Mouse (Mus musculus) heart, postnatal 0 days (tissue): ENCODE data around the gene Galnt14. TPM values are rescaled to one million over a fixed set of nuclear protein-coding genes. Genes with fewer than 3 reads are reported as not detected.

ENCODE experiments used
- ATAC-seq: fragments of 200-750 bp; cut with Nextera tagmentation; 2 replicates; pipeline ENCODE4 v1.8.0; 2017; ENCODE audit warnings: low read depth, moderate number of reproducible peaks, moderate library complexity; ENCODE audit not compliant: insufficient read depth
- DNase-seq: peaks from one replicate; pipeline ENCODE4 v3.0.0-alpha.2; 2016; ENCODE audit warnings: low spot score
- H3K27ac ChIP-seq: fragments of 300-500 bp; sonication (generic); 2 replicates; pipeline ENCODE4 v1.5.1; 2014; ENCODE audit warnings: low read depth, mild to moderate bottlenecking
- H3K27me3 ChIP-seq: fragments of 300-500 bp; sonication (generic); 2 replicates; pipeline ENCODE4 v1.6.1; 2014; ENCODE audit warnings: low read length, mixed read lengths; ENCODE audit not compliant: control insufficient read depth, insufficient read depth
- H3K36me3 ChIP-seq: fragments of 300-500 bp; sonication (generic); replicated peaks from 2 replicates; pipeline ENCODE4 v1.6.1; 2014; ENCODE audit warnings: low read length, mixed read lengths; ENCODE audit not compliant: control insufficient read depth, insufficient read depth
- H3K4me1 ChIP-seq: fragments of 300-500 bp; sonication (generic); 2 replicates; pipeline ENCODE4 v1.6.1; 2014; ENCODE audit warnings: antibody characterized with exemption; ENCODE audit not compliant: control insufficient read depth, insufficient read depth
- H3K4me2 ChIP-seq: fragments of 300-500 bp; sonication (generic); 2 replicates; pipeline ENCODE4 v1.6.1; 2014; ENCODE audit warnings: low read depth, mild to moderate bottlenecking, low read length, moderate library complexity
- H3K4me3 ChIP-seq: fragments of 300-500 bp; sonication (generic); 2 replicates; pipeline ENCODE4 v1.5.1; 2014; ENCODE audit warnings: low read depth, low read length
- H3K9ac ChIP-seq: fragments of 300-500 bp; sonication (generic); replicated peaks from 2 replicates; pipeline ENCODE4 v1.6.1; 2014; ENCODE audit warnings: low read depth, low read length, mixed read lengths
- H3K9me3 ChIP-seq: fragments of 300-500 bp; sonication (generic); replicated peaks from 2 replicates; pipeline ENCODE4 v1.6.1; 2016; ENCODE audit warnings: low read length; ENCODE audit not compliant: control insufficient read depth
- CTCF ChIP-seq: IDR thresholded peaks from 2 replicates; pipeline ENCODE4 v1.5.1; 2016; ENCODE audit warnings: antibody characterized with exemption, control low read depth, low read depth
- EP300 ChIP-seq: IDR thresholded peaks from 2 replicates; pipeline ENCODE4 v1.6.1; 2016; ENCODE audit warnings: antibody characterized with exemption, low read depth
- WGBS: fragments of 180-500 bp; shearing (Covaris S2); extraction: QIAGEN DNeasy Blood & Tissue Kit; methylation state at CpG from one replicate; pipeline ENCODE4 v1.1.7; 2014; 5-methylcytosine and 5-hydroxymethylcytosine counted together
- polyA plus RNA-seq: library from polyadenylated mRNA; unstranded; fragments of >200 nt; fragmentation: Nextera tagmentation; extraction: Ambion mirVana; gene quantifications from 2 replicates; pipeline ENCODE4 v1.2.1, GENCODE M21; 2015
- total RNA-seq: library from RNA; depleted of rRNA; stranded (reverse); fragments of >200 nt; gene quantifications from 2 replicates; pipeline ENCODE4 v1.2.3, GENCODE M21; 2014; ENCODE audit warnings: low replicate concordance

Galnt14 gene
- total and polyA plus RNA-seq, 2 experiments from 2014 or later, result 0.14 TPM; not detected in 1

DNA sequence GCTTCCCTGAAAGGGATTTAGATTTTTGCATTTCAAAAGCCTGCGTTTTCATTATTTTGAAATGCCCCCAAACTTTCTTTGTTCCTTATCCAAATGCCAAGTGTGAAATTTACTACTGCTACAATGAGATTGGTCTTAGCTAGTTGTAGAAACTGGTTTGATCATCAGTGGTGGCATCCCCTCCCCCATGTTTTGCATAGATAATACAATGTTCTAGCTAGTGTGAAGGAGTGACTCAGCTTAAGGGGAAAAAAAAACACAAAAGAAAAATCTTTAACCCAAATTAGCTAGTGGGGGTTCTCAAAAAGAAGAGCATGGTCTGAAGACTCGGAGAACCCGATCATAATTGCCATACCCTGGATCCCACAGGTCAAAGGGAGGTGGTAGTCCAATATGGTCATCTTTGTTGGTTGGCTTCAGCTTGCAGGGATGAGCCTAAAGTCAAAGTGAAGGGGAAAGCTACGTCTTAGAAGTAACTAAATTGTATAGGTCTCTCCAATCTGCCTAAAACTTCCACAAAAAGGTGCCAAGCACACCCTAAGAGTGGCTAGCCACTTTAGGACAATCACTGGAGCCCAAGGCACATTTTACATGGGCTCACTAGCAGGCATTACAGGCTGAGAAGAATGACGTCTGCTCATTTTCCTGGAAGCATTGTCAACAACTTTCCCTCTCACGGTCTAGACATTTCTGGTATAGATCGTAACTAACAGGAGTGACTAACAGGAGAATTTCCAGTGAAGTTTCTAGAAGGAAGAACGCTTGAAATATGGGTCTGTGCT, 4.4 kb upstream of the Galnt14 start:
- Histone ChIP-seq H3K4me3 (no peak overlapping the region), H3K9me3 (no peaks in the 10 kb centered on the region), H3K27me3 (peaks cover 40% of the 10 kb centered on the region), H3K4me2 (no peak overlapping the region), H3K4me1 (peaks cover 2% of the 10 kb centered on the region; the same call in 1 of the 2 replicates), H3K36me3 (no peaks in the 10 kb centered on the region), H3K27ac (no peak overlapping the region), H3K9ac (no peak overlapping the region)
- ATAC-seq (no peak), DNase-seq (no peak)
- no peak for TF ChIP-seq CTCF
- 70% methylated on average over 8 of the region's 8 CpGs for WGBS

DNA sequence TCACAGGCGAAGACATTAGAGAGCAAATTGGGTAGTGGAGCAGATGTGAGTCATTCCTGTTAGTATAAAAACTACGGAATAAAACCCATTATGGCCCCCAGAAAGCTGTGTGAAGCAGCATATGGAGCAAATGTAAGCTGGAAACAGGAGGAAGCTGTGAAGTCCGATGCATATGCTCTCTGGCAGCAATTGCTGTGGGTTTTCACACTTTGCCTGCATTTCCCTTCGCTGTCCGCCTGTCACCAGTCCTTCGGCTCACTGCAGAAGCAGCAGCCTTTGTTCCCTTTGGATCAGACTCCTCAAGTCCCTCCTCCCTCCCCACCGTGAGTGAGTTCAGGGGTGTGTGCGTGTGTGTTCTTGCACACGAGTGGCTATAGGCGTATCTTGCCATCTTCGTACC, 3.1 kb upstream of the Galnt14 start:
- Histone ChIP-seq H3K27ac (no peak overlapping the region), H3K36me3 (no peaks in the 10 kb centered on the region), H3K4me2 (no peak overlapping the region), H3K9ac (no peak overlapping the region), H3K4me1 (peaks cover 9% of the 10 kb centered on the region; the same call in 1 of the 2 replicates), H3K4me3 (no peak overlapping the region), H3K27me3 (peaks cover 53% of the 10 kb centered on the region), H3K9me3 (no peaks in the 10 kb centered on the region)
- TF ChIP-seq EP300 (no peak), CTCF (no peak)
- ATAC-seq, result no peak
- 44% methylated on average over 11 of the region's 11 CpGs for WGBS
- DNase-seq, result no peak

DNA sequence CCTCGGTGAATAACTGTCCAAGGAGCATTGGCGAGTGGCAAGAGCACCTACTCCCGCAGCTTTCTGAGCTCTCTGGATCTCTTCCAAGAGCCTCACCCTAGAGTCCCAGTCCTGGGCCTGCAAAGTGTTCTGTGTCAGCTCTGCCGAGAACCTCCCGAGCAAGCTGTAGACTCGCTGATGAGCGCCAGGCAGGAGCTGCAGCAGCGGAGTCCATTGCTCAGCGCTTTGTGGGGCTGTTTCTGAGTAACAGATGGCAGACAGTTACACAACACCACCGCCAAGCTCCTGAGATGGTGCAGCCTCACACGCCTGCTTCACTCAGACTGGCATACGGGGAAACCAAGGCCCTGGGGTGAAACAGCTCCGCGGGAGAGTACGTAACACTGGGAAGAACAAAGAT, 1.7 kb upstream of the Galnt14 start:
- ATAC-seq (no peak), DNase-seq (no peak)
- peaks cover 9% of the 10 kb centered on the region; the same call in 1 of the 2 replicates for H3K4me1 ChIP-seq
- no peak overlapping the region for H3K4me3 ChIP-seq
- no peak overlapping the region for H3K4me2 ChIP-seq
- H3K36me3 ChIP-seq, result no peaks in the 10 kb centered on the region
- no peak for TF ChIP-seq EP300
- no peak for TF ChIP-seq CTCF
- peaks cover 58% of the 10 kb centered on the region for H3K27me3 ChIP-seq
- H3K27ac ChIP-seq, result no peak overlapping the region
- H3K9ac ChIP-seq, result no peak overlapping the region
- WGBS, result 70% methylated on average over 15 of the region's 15 CpGs
- H3K9me3 ChIP-seq, result no peaks in the 10 kb centered on the region

DNA sequence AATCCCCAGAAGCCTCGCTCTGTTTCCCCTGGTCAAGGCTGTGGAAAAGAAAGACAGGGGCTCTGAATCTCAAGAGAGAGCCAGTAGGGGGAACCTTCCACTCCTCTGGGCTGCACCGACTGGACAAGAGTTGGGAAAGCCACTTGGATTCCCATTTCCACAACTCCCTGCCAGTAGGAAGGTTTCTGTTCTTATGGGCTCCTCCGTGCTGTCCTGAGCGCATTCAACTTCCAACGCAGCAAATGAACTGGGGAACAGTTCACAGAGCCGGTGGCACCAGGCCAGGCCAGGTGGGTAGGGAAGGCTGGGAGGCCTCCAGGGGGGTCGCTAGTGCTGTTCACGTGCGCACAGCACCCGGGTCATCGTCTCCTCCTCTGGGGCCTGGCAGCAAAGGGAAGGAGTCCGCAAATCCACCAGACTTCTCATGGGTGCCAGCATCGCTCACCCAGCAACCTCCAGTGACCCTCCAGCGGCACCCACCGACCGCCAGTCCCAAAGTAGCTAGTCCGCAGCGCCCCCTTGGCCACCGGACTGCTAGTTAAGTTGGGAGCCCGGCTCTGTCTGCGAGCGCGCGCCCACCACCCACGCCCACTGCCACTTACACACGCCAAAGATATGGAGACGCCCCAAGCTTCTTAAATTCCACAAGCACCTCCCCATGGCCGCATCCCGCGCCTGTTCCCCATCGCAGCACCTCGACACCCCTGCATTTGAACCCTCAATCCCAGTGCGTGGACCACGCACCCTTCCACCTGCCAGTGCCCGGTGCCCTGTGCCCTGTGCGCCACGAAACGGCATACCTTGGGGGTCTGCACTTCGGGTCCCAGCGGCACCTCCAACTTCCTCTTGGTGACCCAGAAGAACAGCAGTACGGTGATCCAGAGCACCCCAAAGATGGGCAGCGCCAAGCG, 867 bp downstream of the Galnt14 start:
- H3K27me3 ChIP-seq, result peaks cover 58% of the 10 kb centered on the region
- ATAC-seq, result 0 out of 2 replicates have a peak, but pooled peaks have one; percentile 14
- H3K9ac ChIP-seq, result no peak overlapping the region

DNA sequence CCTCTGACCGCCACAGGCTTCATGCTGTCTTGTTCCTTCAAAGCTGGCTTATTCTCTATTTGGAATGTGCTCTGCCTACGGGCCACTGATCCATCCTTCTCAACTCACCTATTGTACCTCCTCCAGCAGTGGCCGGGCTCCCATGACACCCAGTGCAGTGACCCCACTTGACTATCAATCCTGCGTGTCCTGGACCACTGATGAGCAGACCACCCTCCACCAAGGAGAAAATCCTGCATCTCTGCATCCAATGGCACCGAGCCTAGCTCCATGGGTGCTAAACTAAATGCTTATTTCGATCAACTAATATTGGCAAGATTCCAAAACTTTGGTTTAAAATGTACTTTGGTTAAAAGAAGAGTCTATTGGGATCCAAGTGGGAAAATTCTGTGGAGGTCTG, 1.8 kb downstream of the Galnt14 start:
- H3K27me3 ChIP-seq, result peaks cover 55% of the 10 kb centered on the region
- no peak overlapping the region for H3K27ac ChIP-seq
- no peaks in the 10 kb centered on the region for H3K36me3 ChIP-seq
- H3K9me3 ChIP-seq, result no peaks in the 10 kb centered on the region
- ATAC-seq (no peak), DNase-seq (no peak)
- H3K9ac ChIP-seq, result no peak overlapping the region
- no peak overlapping the region for H3K4me2 ChIP-seq
- no peak for TF ChIP-seq EP300
- TF ChIP-seq CTCF, result no peak
- 87% methylated on average over 6 of the region's 6 CpGs for WGBS
- peaks cover 9% of the 10 kb centered on the region; the same call in 1 of the 2 replicates for H3K4me1 ChIP-seq
- no peak overlapping the region for H3K4me3 ChIP-seq

More for the DNA sequence above, 867 bp downstream of the Galnt14 start:
- H3K4me3 ChIP-seq, result peak overlapping the region; percentile 59
- H3K27ac ChIP-seq, result no peak overlapping the region
- 3% methylated on average over 43 of the region's 43 CpGs for WGBS
- DNase-seq, result no peak
- H3K9me3 ChIP-seq, result no peaks in the 10 kb centered on the region
- H3K4me1 ChIP-seq, result peaks cover 9% of the 10 kb centered on the region; the same call in 1 of the 2 replicates
- peak overlapping the region; percentile 92 for H3K4me2 ChIP-seq
- no peaks in the 10 kb centered on the region for H3K36me3 ChIP-seq
- TF ChIP-seq CTCF (no peak), EP300 (no peak)
